19 mouse cellular contexts compared by ENCODE assay signal in genomic region chr1:81927721-81928120, GRCm38 (mm10).
DNase-seq lines count a peak whose midpoint lies in the region; ATAC-seq and TF ChIP-seq lines count a peak whose summit lies in the region.
"Had no signal": no experiment of that assay in that cellular context is flagged by ENCODE, and none has a peak within 500 bp of the region (broad histone marks: within the 10 kb centered on the region; RNA-seq: fewer than 3 reads in every experiment).

No protein-coding gene starts in this region.

- no peak overlapping the region for H3K4me2 ChIP-seq in heart, embryonic 11.5 days
- H3K4me2 ChIP-seq: embryonic facial prominence, embryonic 12.5 days; forebrain, embryonic 12.5 days; hindbrain, embryonic 14.5 days had no signal

- H3K4me3 ChIP-seq in gastrocnemius, adult 2 months, result no peak overlapping the region
- no peak overlapping the region for H3K4me3 ChIP-seq in heart, embryonic 11.5 days (ENCODE audit: low read depth, low read length)
- no peak overlapping the region for H3K4me3 ChIP-seq in embryonic fibroblast, embryonic 13.5 days (ENCODE audit: insufficient read depth, low read length)
- H3K4me3 ChIP-seq: embryonic facial prominence, embryonic 12.5 days; forebrain, embryonic 12.5 days; heart, adult 2 months; hindbrain, embryonic 10.5 days had no signal

- H3K27ac ChIP-seq in gastrocnemius, adult 2 months, result peak overlapping the region; percentile 38; the same call in 1 of the 2 replicates
- H3K27ac ChIP-seq in heart, embryonic 11.5 days (ENCODE audit: low read depth, low read length), result no peak overlapping the region
- peak overlapping the region; percentile 34; the same call in 1 of the 2 replicates for H3K27ac ChIP-seq in embryonic fibroblast, embryonic 13.5 days (ENCODE audit: insufficient read depth, low read length)
- H3K27ac ChIP-seq: embryonic facial prominence, embryonic 12.5 days; forebrain, embryonic 12.5 days; heart, adult 2 months; hindbrain, embryonic 10.5 days; hindbrain, embryonic 14.5 days had no signal

- H3K36me3 ChIP-seq in heart, embryonic 11.5 days (ENCODE audit: control insufficient read depth, insufficient read depth, low read length), result no peaks in the 10 kb centered on the region
- H3K36me3 ChIP-seq: embryonic facial prominence, embryonic 12.5 days; forebrain, embryonic 12.5 days; hindbrain, embryonic 10.5 days had no signal

- no peak overlapping the region for H3K9ac ChIP-seq in heart, embryonic 11.5 days (ENCODE audit: low read depth, low read length)
- H3K9ac ChIP-seq: embryonic facial prominence, embryonic 12.5 days; forebrain, embryonic 12.5 days; hindbrain, embryonic 14.5 days had no signal

- DNase-seq in gastrocnemius, adult 2 months, result peak; percentile 17
- no peak for DNase-seq in gastrocnemius, postnatal 4 days (ENCODE audit: low spot score in 2 of 2)
- DNase-seq in heart, postnatal 4 days, result peak; percentile 14
- DNase-seq: adrenal gland, adult 8-10 months; cerebellum, adult 11-12 months; cerebellum, adult 9-10 months; cerebellum, postnatal 25 days; gastrocnemius, postnatal 25 days; heart, adult 2 months; kidney, adult 8-10 months had no signal

- ATAC-seq in heart, embryonic 11.5 days (replicated peaks; ENCODE audit: insufficient number of reproducible peaks, low FRiP score, low TSS enrichment), result no peak
- ATAC-seq in inflammation-experienced regulatory T-cells, adult 6 months, result no peak
- ATAC-seq: forebrain, embryonic 16.5 days; intestine, postnatal 0 days had no signal

- 89% methylated on average over 5 of the region's 5 CpGs for WGBS in heart, embryonic 11.5 days (ENCODE audit: insufficient replicate concordance)

- H3K9me3 ChIP-seq in heart, embryonic 11.5 days (replicated peaks; ENCODE audit: control insufficient read depth, low read length), result no peaks in the 10 kb centered on the region
- H3K9me3 ChIP-seq: embryonic facial prominence, embryonic 12.5 days; forebrain, embryonic 12.5 days; hindbrain, embryonic 10.5 days had no signal

- no peak for TF ChIP-seq CTCF in gastrocnemius, adult 2 months (IDR thresholded peaks at IDR 0.05)
- no peak for TF ChIP-seq CTCF in embryonic fibroblast, embryonic 13.5 days (IDR thresholded peaks at IDR 0.05; ENCODE audit: borderline replicate concordance, insufficient read depth, low read length)

- H3K27me3 ChIP-seq in heart, embryonic 11.5 days (ENCODE audit: control insufficient read depth, insufficient read depth, low read length), result no peaks in the 10 kb centered on the region
- H3K27me3 ChIP-seq: embryonic facial prominence, embryonic 12.5 days; forebrain, embryonic 12.5 days had no signal

- no peak for TF ChIP-seq POLR2A in embryonic fibroblast, embryonic 13.5 days (IDR thresholded peaks at IDR 0.05; ENCODE audit: low read depth, low read length)

- intact Hi-C loops in gastrocnemius, adult 2 months (cut with DNase I), result no loop called here

- no peaks in the 10 kb centered on the region for H3K4me1 ChIP-seq in heart, embryonic 11.5 days (ENCODE audit: control insufficient read depth, insufficient read depth, low read length)
- H3K4me1 ChIP-seq in embryonic fibroblast, embryonic 13.5 days (ENCODE audit: control insufficient read depth, insufficient read depth, low read length), result peaks cover 2% of the 10 kb centered on the region; the same call in 1 of the 2 replicates
- H3K4me1 ChIP-seq: embryonic facial prominence, embryonic 12.5 days; forebrain, embryonic 12.5 days; hindbrain, embryonic 10.5 days had no signal

Comparison
In these comparisons a context has a peak if more than half of its experiments do, and no peak if none do; other contexts are left out.
1. DNase-seq: peak in gastrocnemius, adult 2 months (single experiment) and heart, postnatal 4 days (single experiment); none in gastrocnemius, postnatal 4 days (0 of 2).